Mouse (Mus musculus): ENCODE data around the gene Slco4a1. TPM values are rescaled to one million over a fixed set of nuclear protein-coding genes. Genes with fewer than 3 reads are reported as not detected.
A peak's percentile ranks its signal among the peaks of the same experiment; 100 is the strongest.

Gene Slco4a1
- total and polyA plus RNA-seq, 2 experiments from 2014 or later: 2.5 to 5.1 TPM

DNA sequence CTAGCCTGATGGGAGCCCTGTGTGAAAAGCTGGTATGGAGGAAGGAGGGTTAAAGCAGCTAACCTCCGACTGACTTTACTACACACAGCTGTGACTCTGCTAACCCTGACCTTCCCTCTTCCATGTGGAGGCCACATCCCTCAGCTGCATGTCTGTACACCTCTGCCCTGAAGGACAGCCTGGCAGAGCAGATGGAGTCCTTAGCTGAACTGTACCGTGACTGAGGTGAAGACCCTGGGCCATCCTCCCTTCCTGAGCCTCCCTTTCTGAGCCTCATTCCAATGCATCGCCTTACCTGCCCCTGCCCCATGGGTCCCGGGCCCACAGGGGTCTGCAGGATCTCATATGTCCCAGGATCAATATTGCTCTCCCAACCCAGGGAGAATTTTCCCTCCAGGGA is 28.8 kb downstream of the Slco4a1 start:
- H3K27ac ChIP-seq (ENCODE audit: low read depth, low read length): no peak overlapping the region
- no peak for TF ChIP-seq CTCF (IDR thresholded peaks at IDR 0.05)
- no peak overlapping the region; the same call in 1 of the 2 replicates for H3K9ac ChIP-seq (replicated peaks; ENCODE audit: low read length, poor library complexity, severe bottlenecking)
- DNase-seq (ENCODE audit: low spot score): no peak
- no peaks in the 10 kb centered on the region for H3K27me3 ChIP-seq (ENCODE audit: insufficient read depth, low read length)
- no peak overlapping the region for H3K4me2 ChIP-seq (ENCODE audit: low read depth, low read length, poor library complexity, severe bottlenecking)
- H3K36me3 ChIP-seq (ENCODE audit: insufficient read depth, low read length): no peaks in the 10 kb centered on the region
- ATAC-seq (ENCODE audit: low FRiP score): no peak
- 55% methylated on average over 4 of the region's 4 CpGs for WGBS
- no peak overlapping the region for H3K4me3 ChIP-seq (ENCODE audit: low read depth, low read length)
- peaks cover 6% of the 10 kb centered on the region; the same call in 1 of the 2 replicates for H3K4me1 ChIP-seq (ENCODE audit: insufficient read depth, low read length)
- no peaks in the 10 kb centered on the region for H3K9me3 ChIP-seq (ENCODE audit: low read length)

DNA sequence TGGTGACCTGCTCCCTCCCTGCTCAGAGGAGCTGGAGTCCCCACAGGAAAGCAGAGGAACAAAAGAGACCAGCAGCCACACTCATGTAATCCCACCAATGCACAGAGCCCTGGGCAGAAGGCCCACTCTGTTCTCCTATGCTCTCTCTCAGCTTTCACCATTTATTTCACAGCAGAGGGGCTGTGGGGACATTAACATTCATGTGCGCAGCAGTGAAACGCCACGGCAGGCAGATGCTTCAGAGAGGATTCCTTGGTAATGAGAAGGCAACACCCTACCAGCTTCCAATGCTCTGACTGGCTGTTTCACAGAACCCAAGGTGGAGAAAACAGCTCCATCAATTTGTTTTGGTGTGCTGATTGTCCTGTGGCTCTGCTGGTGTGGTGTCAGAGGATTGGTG is 29.3 kb downstream of the Slco4a1 start:
- Histone ChIP-seq H3K4me3 (ENCODE audit: low read depth, low read length) (no peak overlapping the region), H3K27me3 (ENCODE audit: insufficient read depth, low read length) (no peaks in the 10 kb centered on the region), H3K9me3 (ENCODE audit: low read length) (no peaks in the 10 kb centered on the region), H3K27ac (ENCODE audit: low read depth, low read length) (no peak overlapping the region), H3K9ac (replicated peaks; ENCODE audit: low read length, poor library complexity, severe bottlenecking) (no peak overlapping the region; the same call in 1 of the 2 replicates), H3K4me2 (ENCODE audit: low read depth, low read length, poor library complexity, severe bottlenecking) (no peak overlapping the region), H3K4me1 (ENCODE audit: insufficient read depth, low read length) (peaks cover 6% of the 10 kb centered on the region; the same call in 1 of the 2 replicates), H3K36me3 (ENCODE audit: insufficient read depth, low read length) (no peaks in the 10 kb centered on the region)
- ATAC-seq (ENCODE audit: low FRiP score) (no peak), DNase-seq (ENCODE audit: low spot score) (no peak)
- no peak for TF ChIP-seq CTCF (IDR thresholded peaks at IDR 0.05)
- 9% methylated on average over 3 of the region's 3 CpGs for WGBS

DNA sequence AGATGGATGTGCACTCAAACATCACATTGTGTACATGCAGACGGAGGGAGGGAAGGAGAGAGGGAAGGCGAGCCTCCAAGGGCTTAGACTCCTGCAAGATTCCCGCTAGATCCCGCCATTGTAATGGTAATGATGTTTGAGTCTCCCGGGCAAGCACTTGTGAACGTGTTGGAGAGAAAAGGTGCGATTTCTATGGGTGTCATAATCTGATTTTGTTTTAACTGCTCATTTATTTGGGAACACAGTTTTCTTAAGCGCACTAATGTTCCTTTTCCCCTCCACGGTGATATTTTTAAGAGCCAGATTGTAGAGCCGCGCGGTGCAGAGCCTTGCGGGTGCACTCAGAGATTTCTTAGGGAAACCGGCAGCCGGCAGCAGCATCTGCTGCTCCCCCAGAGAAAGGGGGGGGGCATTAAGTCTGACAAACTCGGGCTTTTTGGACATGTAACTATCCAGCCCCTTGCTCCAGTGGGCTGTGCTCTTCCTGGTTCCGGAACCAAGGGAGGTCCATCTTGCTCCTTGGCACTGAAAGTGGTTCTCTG is 32.2 kb downstream of the Slco4a1 start:
- ATAC-seq (ENCODE audit: low FRiP score) (no peak), DNase-seq (ENCODE audit: low spot score) (peak; percentile 28)
- 6% methylated on average over 17 of the region's 17 CpGs for WGBS
- Histone ChIP-seq H3K27me3 (ENCODE audit: insufficient read depth, low read length) (no peaks in the 10 kb centered on the region), H3K36me3 (ENCODE audit: insufficient read depth, low read length) (no peaks in the 10 kb centered on the region), H3K4me3 (ENCODE audit: low read depth, low read length) (peak overlapping the region; percentile 8; the same call in 1 of the 2 replicates), H3K9me3 (ENCODE audit: low read length) (no peaks in the 10 kb centered on the region), H3K4me1 (ENCODE audit: insufficient read depth, low read length) (no peaks in the 10 kb centered on the region), H3K27ac (ENCODE audit: low read depth, low read length) (no peak overlapping the region), H3K9ac (replicated peaks; ENCODE audit: low read length, poor library complexity, severe bottlenecking) (no peak overlapping the region), H3K4me2 (ENCODE audit: low read depth, low read length, poor library complexity, severe bottlenecking) (peak overlapping the region; percentile 36)
- TF ChIP-seq CTCF (IDR thresholded peaks at IDR 0.05): no peak

DNA sequence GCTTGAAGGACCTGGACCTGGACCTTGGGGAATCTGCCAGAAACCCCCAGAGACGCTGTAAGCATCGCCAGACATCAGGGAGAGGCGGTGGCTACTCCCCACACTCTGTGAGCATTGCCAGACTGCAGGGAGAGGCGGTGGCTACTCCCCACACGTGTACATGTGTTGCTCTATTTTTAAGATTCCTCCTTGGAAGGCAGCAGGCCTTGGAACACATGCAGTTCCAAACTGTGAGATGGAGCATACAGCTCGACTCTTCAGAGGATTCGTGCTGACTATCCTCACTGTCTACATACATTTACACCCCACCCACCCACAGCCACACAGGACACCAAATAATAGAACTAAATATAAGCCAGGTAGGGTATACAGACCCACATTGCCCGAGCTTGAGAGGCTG is 39.9 kb downstream of the Slco4a1 start:
- Histone ChIP-seq H3K9ac (replicated peaks; ENCODE audit: low read length, poor library complexity, severe bottlenecking) (no peak overlapping the region), H3K4me2 (ENCODE audit: low read depth, low read length, poor library complexity, severe bottlenecking) (no peak overlapping the region), H3K27me3 (ENCODE audit: insufficient read depth, low read length) (peaks cover 20% of the 10 kb centered on the region; the same call in 1 of the 2 replicates), H3K9me3 (ENCODE audit: low read length) (no peaks in the 10 kb centered on the region), H3K27ac (ENCODE audit: low read depth, low read length) (no peak overlapping the region), H3K36me3 (ENCODE audit: insufficient read depth, low read length) (no peaks in the 10 kb centered on the region), H3K4me1 (ENCODE audit: insufficient read depth, low read length) (0 out of 2 replicates have a peak, but pooled peaks cover 2% of the 10 kb centered on the region), H3K4me3 (ENCODE audit: low read depth, low read length) (no peak overlapping the region)
- ATAC-seq (ENCODE audit: low FRiP score): no peak
- 73% methylated on average over 8 of the region's 8 CpGs for whole genome bisulfite sequencing
- TF ChIP-seq CTCF (IDR thresholded peaks at IDR 0.05): no peak
- no peak for DNase-seq (ENCODE audit: low spot score)

DNA sequence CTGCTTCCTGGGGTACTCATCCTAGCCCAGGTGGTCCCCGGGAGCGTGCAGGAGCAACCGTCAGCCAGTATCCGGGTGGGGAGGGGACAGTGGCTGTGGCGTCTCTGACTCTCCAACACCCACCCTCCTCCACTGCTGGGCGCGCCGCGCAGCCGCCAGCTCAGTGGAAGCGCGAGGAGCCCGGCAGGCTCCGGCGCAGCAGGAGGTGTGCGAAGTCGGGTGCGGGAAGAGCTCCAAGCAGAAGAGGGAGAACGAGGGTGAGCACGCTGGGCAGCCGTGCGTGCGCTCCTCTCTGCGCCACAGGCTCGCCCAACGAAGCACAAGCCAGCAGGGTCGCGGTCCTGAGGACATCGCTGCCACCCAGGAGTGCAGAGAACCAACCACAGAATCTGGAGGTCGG is 43.7 kb downstream of the Slco4a1 start, which contains the start of gene Ntsr1:
TSS of gene Ntsr1 (plus strand) at position 236 of the 400 bp plus-strand sequence.
- ATAC-seq (ENCODE audit: low FRiP score) (peak; percentile 73), DNase-seq (ENCODE audit: low spot score) (peak; percentile 12)
- no peak within 1 kb of the TSS for H3K27ac ChIP-seq (ENCODE audit: low read depth, low read length)
- WGBS: under 1% methylated on average over 30 of the region's 30 CpGs
- H3K9ac ChIP-seq (replicated peaks; ENCODE audit: low read length, poor library complexity, severe bottlenecking): peak within 1 kb of the TSS; percentile 54; the same call in 1 of the 2 replicates
- no peak for TF ChIP-seq CTCF (IDR thresholded peaks at IDR 0.05)
- no peaks in the 10 kb centered on the region for H3K9me3 ChIP-seq (ENCODE audit: low read length)
- H3K4me2 ChIP-seq (ENCODE audit: low read depth, low read length, poor library complexity, severe bottlenecking): peak within 1 kb of the TSS; percentile 75
- H3K4me1 ChIP-seq (ENCODE audit: insufficient read depth, low read length): 0 out of 2 replicates have a peak, but pooled peaks cover 2% of the 10 kb centered on the region
- H3K27me3 ChIP-seq (ENCODE audit: insufficient read depth, low read length): peaks cover 25% of the 10 kb centered on the region; the same call in 1 of the 2 replicates
- peak within 1 kb of the TSS; percentile 40 for H3K4me3 ChIP-seq (ENCODE audit: low read depth, low read length)
- H3K36me3 ChIP-seq (ENCODE audit: insufficient read depth, low read length): no peaks in the 10 kb centered on the region

DNA sequence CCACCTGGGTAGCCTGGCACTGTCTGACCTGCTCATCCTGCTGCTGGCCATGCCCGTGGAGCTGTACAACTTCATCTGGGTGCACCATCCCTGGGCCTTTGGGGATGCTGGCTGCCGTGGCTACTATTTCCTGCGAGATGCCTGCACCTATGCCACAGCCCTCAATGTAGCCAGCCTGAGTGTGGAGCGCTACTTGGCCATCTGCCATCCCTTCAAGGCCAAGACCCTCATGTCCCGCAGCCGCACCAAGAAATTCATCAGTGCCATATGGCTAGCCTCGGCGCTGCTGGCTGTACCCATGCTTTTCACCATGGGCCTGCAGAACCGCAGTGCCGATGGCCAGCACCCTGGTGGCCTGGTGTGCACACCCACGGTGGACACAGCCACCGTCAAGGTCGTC is 44.7 kb downstream of the Slco4a1 start:
- peak overlapping the region; percentile 75 for H3K4me2 ChIP-seq (ENCODE audit: low read depth, low read length, poor library complexity, severe bottlenecking)
- no peak overlapping the region for H3K9ac ChIP-seq (replicated peaks; ENCODE audit: low read length, poor library complexity, severe bottlenecking)
- no peak for TF ChIP-seq CTCF (IDR thresholded peaks at IDR 0.05)
- H3K36me3 ChIP-seq (ENCODE audit: insufficient read depth, low read length): no peaks in the 10 kb centered on the region
- DNase-seq (ENCODE audit: low spot score): peak; percentile 57
- peaks cover 19% of the 10 kb centered on the region; the same call in 1 of the 2 replicates for H3K27me3 ChIP-seq (ENCODE audit: insufficient read depth, low read length)
- no peak overlapping the region for H3K27ac ChIP-seq (ENCODE audit: low read depth, low read length)
- peak overlapping the region; percentile 40; the same call in 1 of the 2 replicates for H3K4me3 ChIP-seq (ENCODE audit: low read depth, low read length)
- ATAC-seq (ENCODE audit: low FRiP score): no peak
- WGBS: 41% methylated on average over 13 of the region's 13 CpGs
- H3K4me1 ChIP-seq (ENCODE audit: insufficient read depth, low read length): 0 out of 2 replicates have a peak, but pooled peaks cover 2% of the 10 kb centered on the region
- no peaks in the 10 kb centered on the region for H3K9me3 ChIP-seq (ENCODE audit: low read length)

Measured in midbrain, postnatal 0 days (tissue).